Mouse (Mus musculus) hindbrain, embryonic 12.5 days (tissue): ENCODE results near the gene Meis2. TPM values are rescaled to one million over a fixed set of nuclear protein-coding genes. Genes with fewer than 3 reads are reported as not detected.

Source experiments
- ATAC-seq: fragments of 200-750 bp; cut with Nextera tagmentation; 2 replicates; pipeline ENCODE4 v1.8.0; 2017; ENCODE audit warnings: moderate TSS enrichment; ENCODE audit not compliant: low FRiP score
- H3K27ac ChIP-seq: fragments of 300-500 bp; sonication (generic); 2 replicates; pipeline ENCODE4 v1.5.1; 2016; ENCODE audit warnings: mild to moderate bottlenecking
- H3K27me3 ChIP-seq: fragments of 300-500 bp; sonication (generic); 2 replicates; pipeline ENCODE4 v1.6.1; 2016; ENCODE audit warnings: mild to moderate bottlenecking
- H3K36me3 ChIP-seq: fragments of 300-500 bp; sonication (generic); 2 replicates; pipeline ENCODE4 v1.6.1; 2016; ENCODE audit warnings: mild to moderate bottlenecking
- H3K4me1 ChIP-seq: fragments of 300-500 bp; sonication (generic); 2 replicates; pipeline ENCODE4 v1.6.1; 2016
- H3K4me2 ChIP-seq: fragments of 300-500 bp; sonication (generic); replicated peaks from 2 replicates; pipeline ENCODE4 v1.6.1; 2016; ENCODE audit warnings: mild to moderate bottlenecking
- H3K4me3 ChIP-seq: fragments of 300-500 bp; sonication (generic); 2 replicates; pipeline ENCODE4 v1.5.1; 2016; ENCODE audit warnings: mild to moderate bottlenecking
- H3K9ac ChIP-seq: fragments of 300-500 bp; sonication (generic); 2 replicates; pipeline ENCODE4 v1.6.1; 2016; ENCODE audit warnings: mild to moderate bottlenecking, moderate library complexity
- H3K9me3 ChIP-seq: fragments of 300-500 bp; sonication (generic); replicated peaks from 2 replicates; pipeline ENCODE4 v1.6.1; 2016; ENCODE audit warnings: mild to moderate bottlenecking
- WGBS: fragments of 180-500 bp; shearing (Covaris S2); methylation state at CpG from one replicate; pipeline ENCODE4 v1.1.7; 2016; 5-methylcytosine and 5-hydroxymethylcytosine counted together
- polyA plus RNA-seq: library from polyadenylated mRNA; unstranded; fragments of >200 nt; fragmentation: Nextera tagmentation; extraction: Ambion mirVana; gene quantifications from 2 replicates; pipeline ENCODE4 v1.2.1, GENCODE M21; 2016

Meis2 gene
- polyA plus RNA-seq, 1 experiment from 2014 or later, result 130 TPM

DNA sequence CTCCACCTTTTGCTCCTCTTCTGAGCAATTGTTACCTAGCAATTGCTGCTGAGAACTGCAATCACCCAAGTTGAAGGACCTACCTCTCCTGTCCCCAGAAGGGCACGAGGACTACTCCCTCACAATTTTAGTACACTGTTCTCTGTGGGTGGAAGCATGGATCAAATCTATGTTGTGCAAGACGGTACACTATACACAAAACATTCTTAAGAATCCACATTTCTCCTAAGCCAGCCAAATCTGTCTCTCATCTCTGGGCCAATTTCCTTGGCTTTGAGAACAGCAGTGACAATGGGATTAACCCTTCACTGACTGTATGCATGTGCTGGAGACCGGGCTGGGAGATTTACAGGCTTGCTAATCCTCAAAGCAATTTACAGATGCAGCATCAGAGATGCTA is 115.0 kb downstream of the Meis2 start:
- 68% methylated on average over 3 of the region's 3 CpGs for WGBS
- H3K9ac ChIP-seq, result no peak overlapping the region
- no peaks in the 10 kb centered on the region for H3K9me3 ChIP-seq
- H3K36me3 ChIP-seq, result no peaks in the 10 kb centered on the region
- no peak overlapping the region for H3K4me2 ChIP-seq
- no peak for ATAC-seq
- no peak overlapping the region for H3K27ac ChIP-seq
- no peak overlapping the region for H3K4me3 ChIP-seq
- peaks cover 21% of the 10 kb centered on the region for H3K4me1 ChIP-seq
- no peaks in the 10 kb centered on the region for H3K27me3 ChIP-seq

DNA sequence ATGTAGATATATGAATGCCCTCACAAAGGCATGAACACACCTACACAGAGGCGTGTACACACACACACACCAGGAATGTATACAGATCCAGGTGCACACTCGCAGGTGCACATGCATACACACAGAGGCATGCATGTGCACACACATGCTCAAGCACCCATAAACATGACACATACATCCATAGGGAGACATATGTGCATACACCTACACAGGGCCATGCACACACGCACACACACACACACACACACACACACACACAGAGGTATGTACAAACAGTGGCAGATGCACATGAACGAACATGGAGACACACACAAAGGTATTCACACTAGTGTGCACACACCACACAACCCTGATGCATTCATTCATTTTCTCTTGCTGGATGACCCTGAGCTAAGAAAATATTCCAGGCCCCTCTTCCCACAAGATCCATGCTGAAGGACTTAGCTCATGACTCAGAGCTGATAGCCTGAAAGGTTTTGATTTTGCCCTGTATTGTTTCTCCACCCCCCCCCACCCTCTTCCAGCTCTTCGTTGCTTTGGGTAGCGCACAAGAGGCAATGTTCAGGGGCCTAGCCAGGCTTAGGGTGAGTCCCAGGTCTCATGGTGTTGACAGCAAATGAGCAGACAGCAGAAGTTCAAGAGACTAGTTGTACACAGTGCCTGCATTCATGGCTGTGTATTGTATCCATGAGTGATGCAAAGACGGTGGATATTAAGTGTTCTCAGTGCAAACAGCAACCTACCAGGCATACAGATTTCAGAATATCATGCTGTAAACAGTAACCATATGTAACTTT is 116.8 kb downstream of the Meis2 start:
- Histone ChIP-seq H3K36me3 (0 out of 2 replicates have a peak, but pooled peaks cover 7% of the 10 kb centered on the region), H3K4me1 (peaks cover 21% of the 10 kb centered on the region), H3K4me3 (no peak overlapping the region), H3K27me3 (no peaks in the 10 kb centered on the region), H3K9me3 (no peaks in the 10 kb centered on the region), H3K4me2 (no peak overlapping the region), H3K9ac (no peak overlapping the region), H3K27ac (0 out of 2 replicates have a peak overlapping the region, but pooled peaks have one; percentile 66)
- 0 out of 2 replicates have a peak, but pooled peaks have one; percentile 20 for ATAC-seq
- 90% methylated on average over 7 of the region's 7 CpGs for WGBS

DNA sequence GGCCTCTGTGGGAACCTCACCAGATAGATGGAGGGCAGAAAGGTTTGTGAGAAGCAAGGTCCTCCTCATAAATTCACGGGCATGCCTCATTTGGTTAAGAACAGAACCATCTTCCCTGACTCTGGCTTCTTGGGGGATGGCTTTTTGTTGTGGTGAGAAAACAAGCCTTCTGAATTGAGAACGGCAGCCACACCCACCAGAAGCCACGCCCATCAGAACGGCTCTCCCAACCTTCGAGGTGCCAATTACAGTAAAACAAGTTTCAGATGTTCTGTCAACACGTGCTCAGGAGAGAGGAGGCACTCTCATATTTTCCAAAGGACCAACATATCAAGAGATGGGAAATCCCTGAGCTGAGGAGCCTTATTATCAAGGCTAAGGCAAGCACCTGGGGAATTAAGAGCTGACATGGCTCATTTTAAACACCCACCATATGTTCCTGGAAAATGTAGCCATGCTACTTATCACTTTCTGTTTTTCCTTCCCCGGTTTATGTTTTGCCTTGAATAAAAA is 117.9 kb downstream of the Meis2 start:
- WGBS, result 43% methylated on average over 7 of the region's 7 CpGs

DNA sequence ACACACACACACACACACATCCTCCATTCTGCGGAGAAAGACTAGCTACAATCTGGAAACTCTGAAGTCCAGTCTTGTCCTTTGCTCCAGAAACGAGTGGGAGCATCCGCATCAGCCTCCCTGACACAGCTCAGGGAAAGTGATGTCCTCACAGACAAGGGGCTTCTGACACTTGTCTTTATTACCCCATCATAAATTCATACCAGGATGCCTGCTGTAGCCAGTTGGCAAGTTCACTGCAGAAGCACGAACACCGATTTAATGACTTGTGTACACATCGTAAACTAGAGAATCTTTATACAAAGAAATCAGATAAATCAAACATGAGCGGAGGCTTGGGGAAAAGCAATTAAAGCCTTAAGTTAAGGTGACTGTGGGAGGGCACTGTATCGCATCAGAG is 122.6 kb downstream of the Meis2 start:
- 79% methylated on average over 8 of the region's 8 CpGs for WGBS

More for the DNA sequence above, 117.9 kb downstream of the Meis2 start:
- H3K4me3 ChIP-seq, result no peak overlapping the region
- no peaks in the 10 kb centered on the region for H3K27me3 ChIP-seq
- no peak overlapping the region for H3K4me2 ChIP-seq
- no peak overlapping the region for H3K9ac ChIP-seq
- peak overlapping the region; percentile 66; the same call in 1 of the 2 replicates for H3K27ac ChIP-seq
- no peaks in the 10 kb centered on the region for H3K9me3 ChIP-seq
- ATAC-seq, result no peak
- 0 out of 2 replicates have a peak, but pooled peaks cover 7% of the 10 kb centered on the region for H3K36me3 ChIP-seq
- peaks cover 21% of the 10 kb centered on the region for H3K4me1 ChIP-seq

DNA sequence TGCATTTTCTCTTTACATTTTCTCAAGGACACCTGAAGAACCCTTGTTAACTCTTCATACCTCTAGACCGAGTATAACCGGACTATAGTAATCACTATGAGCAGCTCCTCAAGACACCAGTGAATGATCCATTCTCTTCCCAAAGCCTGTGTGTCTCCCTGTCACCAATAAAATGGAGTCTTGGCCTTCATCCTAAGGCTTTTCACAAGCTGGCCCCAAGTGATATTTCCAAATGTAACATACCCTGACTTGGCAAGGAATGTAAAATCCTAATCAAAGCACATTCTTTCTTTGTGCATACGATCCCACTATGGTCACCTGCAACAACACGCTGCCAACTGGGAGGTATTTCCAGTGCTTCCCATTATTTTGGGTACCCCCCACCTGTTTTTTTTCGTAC is 125.8 kb downstream of the Meis2 start:
- no peaks in the 10 kb centered on the region for H3K4me1 ChIP-seq
- H3K27me3 ChIP-seq, result no peaks in the 10 kb centered on the region
- 92% methylated on average over 5 of the region's 5 CpGs for WGBS
- H3K36me3 ChIP-seq, result peaks cover 8% of the 10 kb centered on the region; the same call in 1 of the 2 replicates
- H3K27ac ChIP-seq, result no peak overlapping the region
- H3K4me2 ChIP-seq, result no peak overlapping the region
- H3K9ac ChIP-seq, result no peak overlapping the region
- H3K4me3 ChIP-seq, result no peak overlapping the region
- H3K9me3 ChIP-seq, result no peaks in the 10 kb centered on the region
- no peak for ATAC-seq

More for the DNA sequence above, 122.6 kb downstream of the Meis2 start:
- no peak for ATAC-seq
- H3K9me3 ChIP-seq, result no peaks in the 10 kb centered on the region
- no peak overlapping the region for H3K9ac ChIP-seq
- no peak overlapping the region for H3K4me3 ChIP-seq
- H3K4me1 ChIP-seq, result peaks cover 6% of the 10 kb centered on the region
- H3K27me3 ChIP-seq, result no peaks in the 10 kb centered on the region
- H3K27ac ChIP-seq, result no peak overlapping the region
- H3K4me2 ChIP-seq, result no peak overlapping the region
- peaks cover 14% of the 10 kb centered on the region; the same call in 1 of the 2 replicates for H3K36me3 ChIP-seq

DNA sequence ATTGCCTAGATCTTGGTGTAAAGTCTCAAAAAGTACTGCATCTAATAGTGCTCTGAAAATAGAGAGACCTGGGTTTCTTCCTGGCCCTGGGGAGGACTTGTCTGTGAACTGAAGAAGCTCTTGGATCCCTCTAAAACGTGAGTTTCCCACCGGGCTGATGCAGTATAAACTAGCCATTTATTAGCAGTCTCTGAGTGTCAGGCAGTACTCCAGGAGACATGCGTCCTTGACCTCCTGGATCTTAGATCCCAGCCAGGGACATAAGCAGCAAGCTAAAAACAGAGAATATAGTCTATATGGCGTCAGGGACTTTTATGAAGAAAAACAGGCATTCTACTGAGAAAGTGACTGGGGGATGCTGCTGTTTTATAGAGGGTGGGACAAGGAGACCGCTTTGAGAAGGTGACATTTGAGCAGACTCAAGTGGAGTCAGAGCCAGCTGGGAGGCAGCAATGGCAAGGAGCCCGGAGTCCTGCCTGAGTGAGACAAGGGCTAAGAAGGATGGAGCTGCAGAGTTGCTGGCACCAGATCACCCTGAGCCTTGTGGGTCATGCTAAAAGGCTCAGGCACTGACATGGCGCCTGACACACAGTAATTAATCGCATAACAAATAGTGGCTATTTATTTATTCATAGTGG is 126.6 kb downstream of the Meis2 start:
- H3K4me1 ChIP-seq, result no peaks in the 10 kb centered on the region
- peak; percentile 46; the same call in 1 of the 2 replicates for ATAC-seq
- no peaks in the 10 kb centered on the region for H3K27me3 ChIP-seq
- H3K4me2 ChIP-seq, result no peak overlapping the region
- no peak overlapping the region for H3K27ac ChIP-seq
- H3K9ac ChIP-seq, result no peak overlapping the region
- WGBS, result 88% methylated on average over 8 of the region's 8 CpGs
- no peak overlapping the region for H3K4me3 ChIP-seq
- H3K9me3 ChIP-seq, result no peaks in the 10 kb centered on the region
- H3K36me3 ChIP-seq, result peaks cover 7% of the 10 kb centered on the region; the same call in 1 of the 2 replicates

DNA sequence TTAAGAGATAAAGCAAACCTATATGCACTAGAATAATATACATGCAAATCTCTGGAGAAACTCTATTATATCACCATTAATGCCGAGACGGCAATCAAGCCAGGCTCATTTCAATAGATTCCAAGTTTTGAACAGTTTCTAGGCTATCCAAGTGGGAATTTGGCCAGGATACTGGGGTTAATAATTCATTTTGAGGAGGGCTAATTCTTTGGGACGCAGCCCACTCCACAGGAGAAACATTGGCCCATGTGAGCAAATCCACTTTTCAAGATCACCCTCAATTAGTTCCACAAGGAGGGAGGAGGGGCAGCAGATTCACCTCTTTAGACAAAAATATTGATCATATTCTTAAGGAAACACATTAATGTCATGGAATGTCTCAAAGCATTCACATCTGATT is 127.3 kb downstream of the Meis2 start:
- Histone ChIP-seq H3K36me3 (peaks cover 7% of the 10 kb centered on the region; the same call in 1 of the 2 replicates), H3K27me3 (no peaks in the 10 kb centered on the region), H3K9me3 (no peaks in the 10 kb centered on the region), H3K4me3 (no peak overlapping the region), H3K9ac (no peak overlapping the region), H3K4me2 (no peak overlapping the region), H3K27ac (no peak overlapping the region), H3K4me1 (no peaks in the 10 kb centered on the region)
- WGBS, result 72% methylated on average over 3 of the region's 3 CpGs
- no peak for ATAC-seq

DNA sequence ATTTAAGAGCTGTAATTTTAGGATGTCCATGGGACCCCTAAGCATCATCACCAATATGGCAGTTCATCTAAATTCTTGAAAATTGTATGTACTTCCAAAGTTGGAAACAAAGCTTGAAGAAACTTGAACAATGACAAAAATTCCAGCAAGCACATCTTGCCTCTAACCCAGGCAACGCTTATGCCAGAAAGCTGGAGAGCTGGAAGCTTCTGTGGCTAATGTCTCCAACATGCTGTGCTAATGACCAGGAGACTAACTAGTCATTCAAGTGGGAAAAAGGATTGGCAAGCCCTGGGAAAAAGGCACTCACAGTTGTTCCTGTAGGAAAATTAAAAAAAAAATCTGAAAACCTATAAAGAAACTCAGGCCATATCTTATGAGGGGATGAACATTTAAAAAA is 127.7 kb downstream of the Meis2 start:
- Histone ChIP-seq H3K9ac (no peak overlapping the region), H3K9me3 (no peaks in the 10 kb centered on the region), H3K27ac (no peak overlapping the region), H3K36me3 (peaks cover 7% of the 10 kb centered on the region; the same call in 1 of the 2 replicates), H3K4me2 (no peak overlapping the region), H3K4me3 (no peak overlapping the region), H3K4me1 (no peaks in the 10 kb centered on the region), H3K27me3 (no peaks in the 10 kb centered on the region)
- WGBS, result 86% methylated on average over 1 of the region's 1 CpGs
- ATAC-seq, result no peak

DNA sequence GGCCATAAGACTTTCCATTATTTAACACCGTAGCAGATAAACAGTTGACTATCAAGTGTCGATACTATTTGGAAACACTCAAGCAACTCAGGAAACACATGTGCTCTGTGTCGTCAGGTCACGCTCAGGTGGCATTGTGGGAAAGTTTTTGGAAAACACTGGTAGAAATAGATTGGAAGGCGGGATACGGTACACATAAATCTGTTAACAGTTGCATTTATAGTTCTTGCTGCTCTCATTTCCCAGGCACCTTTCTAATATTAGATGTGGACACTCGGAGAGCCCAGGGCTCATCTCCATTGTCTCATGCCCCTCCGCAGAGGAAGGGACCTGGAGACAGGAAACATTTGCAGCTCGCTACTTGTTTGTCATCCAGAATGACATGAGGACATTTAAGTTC is 128.9 kb downstream of the Meis2 start:
- Histone ChIP-seq H3K4me3 (no peak overlapping the region), H3K9ac (no peak overlapping the region), H3K4me2 (no peak overlapping the region), H3K9me3 (no peaks in the 10 kb centered on the region), H3K4me1 (no peaks in the 10 kb centered on the region), H3K27ac (no peak overlapping the region), H3K36me3 (peaks cover 7% of the 10 kb centered on the region; the same call in 1 of the 2 replicates), H3K27me3 (no peaks in the 10 kb centered on the region)
- ATAC-seq, result no peak
- WGBS, result 90% methylated on average over 9 of the region's 9 CpGs

DNA sequence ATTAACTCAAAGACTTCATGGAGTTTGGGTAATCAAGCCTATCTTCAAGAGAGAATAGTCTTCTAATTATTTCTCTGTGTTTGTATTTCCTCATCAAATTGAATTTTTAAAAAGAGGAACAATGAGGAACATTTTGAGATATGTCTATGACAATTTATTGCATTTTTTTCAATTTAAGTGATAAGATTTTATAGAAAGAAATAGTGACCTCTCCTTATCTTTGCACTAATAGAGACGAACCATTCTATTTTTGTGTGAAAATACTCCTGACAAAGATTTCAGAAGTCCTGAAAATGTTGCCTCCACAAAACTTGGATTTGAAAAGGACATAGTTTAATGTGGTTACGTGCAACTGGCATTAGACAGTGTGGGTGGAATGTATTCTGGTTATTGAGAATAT is 131.3 kb downstream of the Meis2 start:
- Histone ChIP-seq H3K4me2 (no peak overlapping the region), H3K27me3 (no peaks in the 10 kb centered on the region), H3K36me3 (no peaks in the 10 kb centered on the region), H3K27ac (no peak overlapping the region), H3K4me1 (no peaks in the 10 kb centered on the region), H3K9me3 (no peaks in the 10 kb centered on the region), H3K9ac (no peak overlapping the region), H3K4me3 (no peak overlapping the region)
- ATAC-seq, result no peak
- WGBS, result 89% methylated on average over 2 of the region's 2 CpGs

DNA sequence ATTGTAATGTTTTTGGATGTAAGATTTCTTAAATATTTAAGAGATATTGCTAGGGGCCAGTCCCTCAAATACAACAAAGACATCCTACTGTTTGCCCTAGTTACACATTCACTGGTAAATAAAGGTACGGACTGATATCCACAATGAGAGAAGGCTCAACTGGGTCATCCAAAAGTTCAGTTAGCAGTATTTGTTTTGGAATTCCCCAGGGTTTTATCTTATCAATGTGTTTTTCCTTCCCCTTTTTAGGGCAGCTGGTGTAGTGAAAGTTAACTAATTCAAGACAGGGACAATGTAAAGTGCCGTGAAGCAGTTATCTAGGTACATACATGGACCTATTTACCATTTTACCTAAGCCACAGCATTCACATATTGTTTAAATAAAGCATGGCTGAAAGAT is 132.4 kb downstream of the Meis2 start:
- no peak for ATAC-seq
- 67% methylated on average over 2 of the region's 2 CpGs for WGBS
- Histone ChIP-seq H3K4me3 (no peak overlapping the region), H3K36me3 (no peaks in the 10 kb centered on the region), H3K4me2 (no peak overlapping the region), H3K4me1 (no peaks in the 10 kb centered on the region), H3K27ac (no peak overlapping the region), H3K27me3 (no peaks in the 10 kb centered on the region), H3K9ac (no peak overlapping the region), H3K9me3 (no peaks in the 10 kb centered on the region)

DNA sequence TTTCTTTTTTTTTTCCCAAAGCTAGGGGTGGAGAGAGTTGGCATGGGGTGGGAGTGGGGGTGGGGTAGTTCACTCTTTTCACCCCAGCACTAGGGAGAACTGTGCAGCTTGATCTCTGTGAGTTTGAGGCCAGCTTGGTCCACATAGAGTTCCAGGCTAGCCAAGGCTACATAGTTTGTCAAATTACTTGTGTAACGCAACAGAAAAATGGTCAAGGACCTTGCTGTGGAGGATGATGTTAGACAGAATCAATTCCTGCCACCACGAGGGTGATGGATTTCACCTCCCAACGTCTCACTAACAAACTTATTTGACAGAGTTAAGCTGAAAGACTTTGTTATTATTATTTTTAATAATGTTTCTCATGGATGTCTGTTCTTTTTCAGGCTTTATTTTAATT is 139.9 kb downstream of the Meis2 start:
- H3K4me3 ChIP-seq, result no peak overlapping the region
- ATAC-seq, result no peak
- no peak overlapping the region for H3K4me2 ChIP-seq
- H3K27ac ChIP-seq, result no peak overlapping the region
- WGBS, result 77% methylated on average over 3 of the region's 3 CpGs
- no peak overlapping the region for H3K9ac ChIP-seq
- no peaks in the 10 kb centered on the region for H3K36me3 ChIP-seq
- peaks cover 33% of the 10 kb centered on the region for H3K4me1 ChIP-seq
- no peaks in the 10 kb centered on the region for H3K27me3 ChIP-seq
- H3K9me3 ChIP-seq, result no peaks in the 10 kb centered on the region
